Mouse (Mus musculus): Measurements from ENCODE around the gene Serinc4.

- TF ChIP-seq CTCF (IDR thresholded peaks at IDR 0.05) (peak; percentile 58), EP300 (IDR thresholded peaks at IDR 0.05) (no peak)
These were observed 8.4 kb downstream of the Serinc4 start for GRCm38 (mm10) chr2:121448136-121448535.

All from lung, postnatal 0 days (tissue).